In the genomic region with DNA sequence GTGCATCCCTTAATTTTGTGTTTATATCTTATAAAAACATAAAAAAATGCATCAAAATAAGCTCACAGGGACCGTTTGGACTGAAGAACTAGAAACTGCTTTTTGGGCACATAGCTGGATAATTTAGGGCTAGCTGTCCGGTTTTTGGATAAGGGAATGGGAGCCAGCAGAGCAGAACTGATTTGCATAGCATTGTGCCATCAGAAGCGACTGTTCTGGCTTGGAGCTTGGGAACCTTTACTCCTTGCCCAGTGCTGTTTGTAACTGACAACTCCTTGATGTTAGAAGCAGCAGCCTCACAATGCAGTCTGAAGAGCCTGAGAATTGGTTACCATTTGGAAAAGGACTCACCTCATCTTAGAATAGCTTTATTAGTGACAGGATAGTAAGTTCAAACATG, we compare ENCODE assay signal across 19 mouse cellular contexts. TPM values are rescaled to one million over a fixed set of nuclear protein-coding genes. Genes with fewer than 3 reads are reported as not detected.
A peak's percentile ranks its signal among the peaks of the same experiment; 100 is the strongest.
DNase-seq lines count a peak whose midpoint lies in the region; ATAC-seq and TF ChIP-seq lines count a peak whose summit lies in the region.
"Had no signal": no experiment of that assay in that cellular context is flagged by ENCODE, and none has a peak within 500 bp of the region (broad histone marks: within the 10 kb centered on the region; RNA-seq: fewer than 3 reads in every experiment).

No protein-coding gene starts in this region.

- peak overlapping the region; percentile 36; the same call in 1 of the 2 replicates for H3K27ac ChIP-seq in heart, embryonic 10.5 days
- no peak overlapping the region for H3K27ac ChIP-seq in heart, embryonic 12.5 days (ENCODE audit: poor library complexity, severe bottlenecking)
- H3K27ac ChIP-seq in layer of hippocampus, adult 2 months = 0 out of 2 replicates have a peak overlapping the region, but pooled peaks have one; percentile 4
- H3K27ac ChIP-seq in embryonic fibroblast, embryonic 13.5 days (ENCODE audit: insufficient read depth, low read length) = 0 out of 2 replicates have a peak overlapping the region, but pooled peaks have one; percentile 85
- H3K27ac ChIP-seq: embryonic facial prominence, embryonic 13.5 days; forebrain, embryonic 13.5 days; heart, embryonic 13.5 days had no signal

- no peak overlapping the region for H3K4me2 ChIP-seq in heart, embryonic 12.5 days
- H3K4me2 ChIP-seq: embryonic facial prominence, embryonic 13.5 days; forebrain, embryonic 13.5 days; heart, embryonic 13.5 days had no signal

- no peaks in the 10 kb centered on the region for H3K9me3 ChIP-seq in heart, embryonic 10.5 days
- no peaks in the 10 kb centered on the region for H3K9me3 ChIP-seq in heart, embryonic 12.5 days (replicated peaks)
- H3K9me3 ChIP-seq: embryonic facial prominence, embryonic 13.5 days; forebrain, embryonic 13.5 days; heart, embryonic 13.5 days had no signal

- peaks cover 20% of the 10 kb centered on the region for H3K36me3 ChIP-seq in heart, embryonic 10.5 days
- H3K36me3 ChIP-seq in heart, embryonic 12.5 days = peaks cover 13% of the 10 kb centered on the region; the same call in 1 of the 2 replicates
- H3K36me3 ChIP-seq: G1E had no signal

- DNase-seq in heart, embryonic 10.5 days (ENCODE audit: low spot score) = no peak
- DNase-seq in layer of hippocampus, adult 2 months (ENCODE audit: low spot score in 2 of 2) = no peak
- no peak for DNase-seq in layer of hippocampus, adult 11-12 months (ENCODE audit: low spot score)
- no peak for DNase-seq in spleen, adult 12 weeks (ENCODE audit: low spot score)
- DNase-seq: adrenal gland, postnatal 10 days; cerebellum, adult 11 months; cerebellum, adult 8-10 months; cerebellum, postnatal 36 days; forebrain, postnatal 0 days; gastrocnemius, postnatal 25 days; heart, postnatal 36 days had no signal

- no peak for TF ChIP-seq POLR2A in embryonic fibroblast, embryonic 13.5 days (IDR thresholded peaks at IDR 0.05; ENCODE audit: low read depth, low read length)

- no peak for TF ChIP-seq CTCF in layer of hippocampus, adult 2 months (conservative IDR thresholded peaks at IDR 0.05)
- TF ChIP-seq CTCF in embryonic fibroblast, embryonic 13.5 days (IDR thresholded peaks at IDR 0.05; ENCODE audit: borderline replicate concordance, insufficient read depth, low read length) = no peak

- H3K4me3 ChIP-seq in heart, embryonic 10.5 days = no peak overlapping the region
- H3K4me3 ChIP-seq in heart, embryonic 12.5 days = no peak overlapping the region
- no peak overlapping the region for H3K4me3 ChIP-seq in layer of hippocampus, adult 2 months
- H3K4me3 ChIP-seq in embryonic fibroblast, embryonic 13.5 days (ENCODE audit: insufficient read depth, low read length) = no peak overlapping the region
- H3K4me3 ChIP-seq: embryonic facial prominence, embryonic 13.5 days; forebrain, embryonic 13.5 days; heart, embryonic 13.5 days had no signal

- no peak for ATAC-seq in heart, embryonic 12.5 days (ENCODE audit: insufficient number of reproducible peaks, low FRiP score)
- ATAC-seq: CD4-positive, CD25-positive, alpha-beta regulatory T cell, adult 4 months; forebrain, embryonic 13.5 days; forebrain, postnatal 0 days; hindbrain, embryonic 16.5 days had no signal

- 80% methylated on average over 3 of the region's 3 CpGs for WGBS in heart, embryonic 10.5 days
- 77% methylated on average over 3 of the region's 3 CpGs for WGBS in heart, embryonic 12.5 days

- no peaks in the 10 kb centered on the region for H3K27me3 ChIP-seq in heart, embryonic 10.5 days (ENCODE audit: insufficient read depth, poor library complexity, severe bottlenecking)
- H3K27me3 ChIP-seq in heart, embryonic 12.5 days (replicated peaks) = no peaks in the 10 kb centered on the region
- H3K27me3 ChIP-seq: embryonic facial prominence, embryonic 13.5 days; forebrain, embryonic 13.5 days; heart, embryonic 13.5 days had no signal

- H3K9ac ChIP-seq in heart, embryonic 12.5 days = no peak overlapping the region
- H3K9ac ChIP-seq: embryonic facial prominence, embryonic 13.5 days; forebrain, embryonic 13.5 days; forebrain, postnatal 0 days; heart, embryonic 13.5 days had no signal

- peaks cover 79% of the 10 kb centered on the region for H3K4me1 ChIP-seq in heart, embryonic 10.5 days
- H3K4me1 ChIP-seq in heart, embryonic 12.5 days (replicated peaks) = peaks cover 69% of the 10 kb centered on the region
- H3K4me1 ChIP-seq in embryonic fibroblast, embryonic 13.5 days (ENCODE audit: control insufficient read depth, insufficient read depth, low read length) = peaks cover 41% of the 10 kb centered on the region

RNA-seq across cellular contexts. Expression of a gene that starts 52.2 kb away (rescaled TPM):
- 65.1 and 67.2 TPM in 2 replicates for polyA plus RNA-seq in heart, embryonic 10.5 days (2016; fragmentation: Nextera tagmentation; extraction: Ambion mirVana)
- polyA plus RNA-seq in heart, embryonic 12.5 days (2016; fragmentation: Nextera tagmentation; extraction: Ambion mirVana) = 50.0 and 58.0 TPM in 2 replicates
- 10 to 100 TPM; 10.1 to 10.5 TPM for total RNA-seq in layer of hippocampus, adult 2 months (2021)
- 256 and 360 TPM in 2 replicates for polyA plus RNA-seq in embryonic fibroblast, embryonic 13.5 days (2011; ENCODE audit: insufficient read length, low read depth, missing spikeins)
- polyA plus RNA-seq: G1E had no signal
